Mouse (Mus musculus): ENCODE results near the gene Oaz1. TPM values are rescaled to one million over a fixed set of nuclear protein-coding genes. Genes with fewer than 3 reads are reported as not detected.

Gene Oaz1
- total and polyA plus RNA-seq, 3 experiments = 228 to 1,655 (median 444) TPM

- no peaks in the 10 kb centered on the region for H3K27me3 ChIP-seq (ENCODE audit: insufficient read depth, low read length)
- TF ChIP-seq GATA1 (IDR thresholded peaks at IDR 0.05; ENCODE audit: borderline replicate concordance, low read length) = no peak
- TF ChIP-seq GATA2 (IDR thresholded peaks at IDR 0.05; ENCODE audit: borderline replicate concordance, low read depth, low read length) = no peak
- TF ChIP-seq CTCF (IDR thresholded peaks at IDR 0.05; ENCODE audit: low read depth, low read length) = no peak
- no peak for TF ChIP-seq TAL1 (conservative IDR thresholded peaks at IDR 0.05; ENCODE audit: low read depth, low read length)
- TF ChIP-seq POLR2AphosphoS5 (IDR thresholded peaks at IDR 0.05; ENCODE audit: insufficient replicate concordance, low read depth, low read length) = no peak
- DNase-seq (ENCODE audit: low spot score) = peak; percentile 39
- H3K4me3 ChIP-seq (ENCODE audit: low read depth, low read length) = peak overlapping the region; percentile 80; the same call in 1 of the 2 replicates
- peaks cover 69% of the 10 kb centered on the region for H3K36me3 ChIP-seq (replicated peaks)
- no peak for ATAC-seq (ENCODE audit: extremely low read depth, insufficient number of reproducible peaks, low FRiP score, poor library complexity, severe bottlenecking)
- no peaks in the 10 kb centered on the region for H3K9me3 ChIP-seq (replicated peaks)
- H3K4me1 ChIP-seq (ENCODE audit: insufficient read depth, low read depth, low read length) = peaks cover 92% of the 10 kb centered on the region
Observed at GRCm38 (mm10) chr10:80857848-80858247, 31.4 kb downstream of the Oaz1 start.

- Histone ChIP-seq H3K4me3 (ENCODE audit: low read depth, low read length) (peak overlapping the region; percentile 80; the same call in 1 of the 2 replicates), H3K27me3 (ENCODE audit: insufficient read depth, low read length) (no peaks in the 10 kb centered on the region), H3K4me1 (ENCODE audit: insufficient read depth, low read depth, low read length) (peaks cover 91% of the 10 kb centered on the region), H3K9me3 (replicated peaks) (no peaks in the 10 kb centered on the region), H3K36me3 (replicated peaks) (peaks cover 69% of the 10 kb centered on the region)
- DNase-seq (ENCODE audit: low spot score) (peak; percentile 68), ATAC-seq (ENCODE audit: extremely low read depth, insufficient number of reproducible peaks, low FRiP score, poor library complexity, severe bottlenecking) (peak; percentile 51)
- TF ChIP-seq CTCF (IDR thresholded peaks at IDR 0.05; ENCODE audit: low read depth, low read length) (no peak), TAL1 (conservative IDR thresholded peaks at IDR 0.05; ENCODE audit: low read depth, low read length) (peak; percentile 60), POLR2AphosphoS5 (IDR thresholded peaks at IDR 0.05; ENCODE audit: insufficient replicate concordance, low read depth, low read length) (no peak), GATA1 (IDR thresholded peaks at IDR 0.05; ENCODE audit: borderline replicate concordance, low read length) (no peak)
Observed at GRCm38 (mm10) chr10:80858350-80858935, 32.0 kb downstream of the Oaz1 start.

DNA sequence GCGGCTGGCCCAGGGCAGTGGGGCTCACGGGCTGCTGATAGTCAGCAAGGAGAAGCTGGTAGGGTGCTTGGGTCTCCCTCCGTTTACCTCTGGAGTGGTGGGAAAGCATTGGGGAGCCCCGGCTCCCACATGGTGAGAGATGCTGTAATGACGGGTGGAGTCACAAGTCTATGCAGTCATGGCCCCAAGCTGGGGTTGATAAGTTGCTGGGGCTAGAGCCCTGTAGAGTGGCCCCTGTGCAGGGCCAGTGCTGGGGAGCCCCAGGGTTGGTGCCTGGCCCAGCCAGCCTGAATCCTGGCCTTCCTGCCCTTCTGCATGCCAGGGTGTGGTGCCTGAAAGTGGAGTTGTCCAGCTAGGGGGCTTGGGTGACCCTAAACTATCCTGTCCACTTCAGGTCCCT is 35.8 kb downstream of the Oaz1 start:
- peaks cover 79% of the 10 kb centered on the region for H3K4me1 ChIP-seq (ENCODE audit: insufficient read depth, low read depth, low read length)
- no peak for DNase-seq (ENCODE audit: low spot score)
- TF ChIP-seq TAL1 (conservative IDR thresholded peaks at IDR 0.05; ENCODE audit: low read depth, low read length) = no peak
- no peak for TF ChIP-seq GATA2 (IDR thresholded peaks at IDR 0.05; ENCODE audit: borderline replicate concordance, low read depth, low read length)
- no peak for TF ChIP-seq GATA1 (IDR thresholded peaks at IDR 0.05; ENCODE audit: borderline replicate concordance, low read length)
- TF ChIP-seq CTCF (IDR thresholded peaks at IDR 0.05; ENCODE audit: low read depth, low read length) = no peak
- TF ChIP-seq POLR2AphosphoS5 (IDR thresholded peaks at IDR 0.05; ENCODE audit: insufficient replicate concordance, low read depth, low read length) = no peak
- H3K4me3 ChIP-seq (ENCODE audit: low read depth, low read length) = no peak overlapping the region; the same call in 1 of the 2 replicates
- no peak for ATAC-seq (ENCODE audit: extremely low read depth, insufficient number of reproducible peaks, low FRiP score, poor library complexity, severe bottlenecking)
- no peaks in the 10 kb centered on the region for H3K9me3 ChIP-seq (replicated peaks)
- H3K27me3 ChIP-seq (ENCODE audit: insufficient read depth, low read length) = no peaks in the 10 kb centered on the region
- H3K36me3 ChIP-seq (replicated peaks) = peaks cover 92% of the 10 kb centered on the region

GRCm38 (mm10) chr10:80864446-80864845 is 38.0 kb downstream of the Oaz1 start:
- peaks cover 94% of the 10 kb centered on the region for H3K36me3 ChIP-seq (replicated peaks)

DNA sequence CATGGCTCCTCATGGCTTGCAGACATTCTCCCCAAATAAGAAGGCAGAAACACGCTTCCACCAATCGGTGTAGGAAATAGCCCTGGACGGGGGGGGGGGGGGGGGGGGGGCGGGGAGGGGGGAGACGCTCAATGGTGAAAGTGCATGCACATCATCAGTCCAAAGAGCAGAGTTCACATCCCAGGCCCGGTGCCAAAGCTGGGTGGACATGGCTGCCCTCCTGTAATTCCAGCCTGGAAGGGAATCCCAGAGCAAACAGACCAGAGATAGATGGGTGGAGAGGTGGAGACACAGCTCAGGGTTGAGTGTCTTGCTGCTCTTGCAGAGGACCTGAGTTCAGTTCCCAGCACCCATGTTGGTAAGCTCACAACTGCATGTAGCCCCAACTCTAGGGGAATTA is 44.5 kb downstream of the Oaz1 start:
- Histone ChIP-seq H3K9me3 (replicated peaks) (no peaks in the 10 kb centered on the region), H3K4me3 (ENCODE audit: low read depth, low read length) (no peak overlapping the region), H3K36me3 (replicated peaks) (peaks cover 35% of the 10 kb centered on the region), H3K4me1 (ENCODE audit: insufficient read depth, low read depth, low read length) (peaks cover 22% of the 10 kb centered on the region), H3K27me3 (ENCODE audit: insufficient read depth, low read length) (peaks cover 23% of the 10 kb centered on the region)
- ATAC-seq (ENCODE audit: extremely low read depth, insufficient number of reproducible peaks, low FRiP score, poor library complexity, severe bottlenecking) (no peak), DNase-seq (ENCODE audit: low spot score) (no peak)
- TF ChIP-seq GATA1 (IDR thresholded peaks at IDR 0.05; ENCODE audit: borderline replicate concordance, low read length) (no peak), TAL1 (conservative IDR thresholded peaks at IDR 0.05; ENCODE audit: low read depth, low read length) (no peak), POLR2AphosphoS5 (IDR thresholded peaks at IDR 0.05; ENCODE audit: insufficient replicate concordance, low read depth, low read length) (no peak), GATA2 (IDR thresholded peaks at IDR 0.05; ENCODE audit: borderline replicate concordance, low read depth, low read length) (no peak), CTCF (IDR thresholded peaks at IDR 0.05; ENCODE audit: low read depth, low read length) (no peak)

More at GRCm38 (mm10) chr10:80864446-80864845, 38.0 kb downstream of the Oaz1 start:
- H3K27me3 ChIP-seq (ENCODE audit: insufficient read depth, low read length) = no peaks in the 10 kb centered on the region
- peak overlapping the region; percentile 10; the same call in 1 of the 2 replicates for H3K4me3 ChIP-seq (ENCODE audit: low read depth, low read length)
- ATAC-seq (ENCODE audit: extremely low read depth, insufficient number of reproducible peaks, low FRiP score, poor library complexity, severe bottlenecking) (no peak), DNase-seq (ENCODE audit: low spot score) (no peak)
- no peaks in the 10 kb centered on the region for H3K9me3 ChIP-seq (replicated peaks)
- H3K4me1 ChIP-seq (ENCODE audit: insufficient read depth, low read depth, low read length) = peaks cover 62% of the 10 kb centered on the region
- no peak for TF ChIP-seq CTCF (IDR thresholded peaks at IDR 0.05; ENCODE audit: low read depth, low read length)
- TF ChIP-seq TAL1 (conservative IDR thresholded peaks at IDR 0.05; ENCODE audit: low read depth, low read length) = no peak
- no peak for TF ChIP-seq GATA2 (IDR thresholded peaks at IDR 0.05; ENCODE audit: borderline replicate concordance, low read depth, low read length)
- TF ChIP-seq POLR2AphosphoS5 (IDR thresholded peaks at IDR 0.05; ENCODE audit: insufficient replicate concordance, low read depth, low read length) = no peak
- TF ChIP-seq GATA1 (IDR thresholded peaks at IDR 0.05; ENCODE audit: borderline replicate concordance, low read length) = no peak

GRCm38 (mm10) chr10:80871581-80871980 is 45.1 kb downstream of the Oaz1 start, which contains the start of gene Tmprss9:
TSS of gene Tmprss9 (plus strand) at chr10:80871848.
- DNase-seq (ENCODE audit: low spot score) (no peak), ATAC-seq (ENCODE audit: extremely low read depth, insufficient number of reproducible peaks, low FRiP score, poor library complexity, severe bottlenecking) (no peak)
- H3K36me3 ChIP-seq (replicated peaks) = peaks cover 29% of the 10 kb centered on the region
- no peaks in the 10 kb centered on the region for H3K9me3 ChIP-seq (replicated peaks)
- H3K4me1 ChIP-seq (ENCODE audit: insufficient read depth, low read depth, low read length) = peaks cover 22% of the 10 kb centered on the region
- H3K27me3 ChIP-seq (ENCODE audit: insufficient read depth, low read length) = peaks cover 23% of the 10 kb centered on the region
- H3K4me3 ChIP-seq (ENCODE audit: low read depth, low read length) = no peak within 1 kb of the TSS
- TF ChIP-seq CTCF (IDR thresholded peaks at IDR 0.05; ENCODE audit: low read depth, low read length) (no peak), GATA1 (IDR thresholded peaks at IDR 0.05; ENCODE audit: borderline replicate concordance, low read length) (no peak), GATA2 (IDR thresholded peaks at IDR 0.05; ENCODE audit: borderline replicate concordance, low read depth, low read length) (no peak), TAL1 (conservative IDR thresholded peaks at IDR 0.05; ENCODE audit: low read depth, low read length) (no peak), POLR2AphosphoS5 (IDR thresholded peaks at IDR 0.05; ENCODE audit: insufficient replicate concordance, low read depth, low read length) (no peak)
